Mouse (Mus musculus): ENCODE measurements around the gene Adss.

Adss gene

DNA sequence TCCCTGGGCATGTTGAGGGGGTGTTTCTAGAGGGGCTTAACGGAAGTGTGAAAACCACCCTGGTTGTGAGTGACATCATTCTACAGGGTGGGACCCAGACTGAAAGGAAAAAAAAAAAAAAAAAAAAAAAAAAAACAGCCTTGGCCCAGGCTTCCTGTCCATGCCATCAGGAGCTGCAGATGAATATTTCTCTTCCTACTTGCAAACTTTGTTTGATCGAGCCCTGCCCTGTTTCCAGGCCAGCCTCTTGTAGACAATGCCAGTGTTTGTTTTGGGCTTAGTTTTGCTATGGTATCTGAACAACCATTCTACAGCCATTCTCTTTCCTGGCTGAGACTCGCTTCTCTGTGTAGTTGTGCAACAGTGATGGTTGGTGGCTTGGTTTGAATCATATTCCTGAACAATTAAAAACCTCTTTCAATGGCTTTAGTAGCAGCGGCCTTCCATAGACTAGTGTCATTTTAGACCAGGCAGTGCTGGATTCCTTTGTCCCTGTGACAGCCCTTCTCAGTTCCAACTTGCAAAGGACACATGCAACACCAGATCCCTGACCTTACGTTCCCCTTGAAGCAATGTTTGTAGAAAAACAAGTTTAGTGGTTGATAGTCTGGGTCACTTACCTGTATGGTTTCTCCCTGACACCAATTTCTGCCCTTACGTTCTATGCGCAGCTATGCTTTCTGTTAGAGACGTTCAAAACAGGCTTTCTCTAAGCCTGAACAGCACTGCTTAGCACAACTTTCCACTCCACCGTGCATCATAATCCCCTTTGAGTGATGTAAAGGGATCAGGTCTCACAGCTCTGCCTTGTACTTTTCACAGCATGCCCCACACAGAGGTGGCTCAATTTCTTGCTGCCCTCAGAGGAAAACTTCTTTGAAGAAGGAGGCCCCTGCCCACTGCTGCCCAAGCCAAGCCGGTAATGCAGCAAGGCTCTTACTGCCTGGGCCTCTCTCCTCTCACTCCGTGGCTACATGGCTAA is 67.0 kb downstream of the Adss start, which contains the start of gene 1700016C15Rik:
Gene 1700016C15Rik, plus strand, starts transcription at position 772 of the 982 bp plus-strand sequence.
- DNase-seq (ENCODE audit: inconsistent age in 2 of 2, low spot score in 1 of 2), result no peak

DNA sequence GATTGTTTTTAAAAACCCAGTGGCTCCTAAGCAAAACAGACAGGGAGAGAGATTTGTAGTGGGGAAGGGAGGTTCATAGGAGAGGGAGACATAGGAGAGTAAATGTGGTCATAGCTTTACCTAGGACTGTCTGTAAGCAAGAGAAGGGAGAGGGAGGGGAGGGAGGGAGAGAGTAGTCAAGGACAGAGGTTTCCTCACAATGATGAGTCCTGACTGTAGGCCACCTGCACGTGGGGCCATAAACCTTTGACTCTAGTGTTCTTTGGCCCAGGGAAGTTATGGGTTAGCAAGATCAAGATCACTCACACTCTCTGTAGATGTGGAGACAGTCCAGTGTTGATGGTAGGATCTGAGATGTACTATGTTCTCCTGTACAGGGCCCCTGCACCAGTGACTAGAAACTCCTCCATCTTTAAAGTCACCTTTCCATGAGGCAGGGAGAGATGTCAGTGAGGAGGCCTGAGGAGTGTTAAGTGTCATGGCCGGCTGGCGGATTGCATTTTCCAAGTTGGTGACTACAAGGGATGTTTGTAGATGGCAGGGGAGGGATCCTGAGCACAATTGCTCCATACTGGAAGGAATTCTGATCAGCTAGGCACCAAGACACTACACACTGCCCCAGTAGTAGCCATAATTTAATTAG is 68.3 kb downstream of the Adss start:
- DNase-seq (ENCODE audit: inconsistent age in 2 of 2, low spot score in 1 of 2), result no peak

DNA sequence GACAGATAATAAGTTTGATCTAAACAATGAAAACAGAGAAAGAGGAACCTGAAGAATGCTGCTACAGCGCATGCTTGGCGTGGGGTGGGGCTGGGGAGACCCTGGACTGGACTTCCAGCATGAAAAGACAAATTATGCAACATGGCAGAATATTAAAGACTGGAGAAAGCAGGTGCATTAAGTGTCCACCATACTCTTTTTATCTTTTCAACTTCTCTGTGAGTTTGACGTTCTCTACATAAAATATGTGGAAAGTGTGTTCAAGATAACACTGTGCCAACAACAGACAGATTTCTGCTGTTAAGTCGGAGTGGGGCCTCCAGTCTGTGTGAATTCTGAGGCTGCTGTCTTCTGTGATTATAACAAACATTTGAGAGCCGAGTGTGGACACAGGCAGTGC is 69.4 kb downstream of the Adss start:
- no peak for DNase-seq (ENCODE audit: inconsistent age in 2 of 2, low spot score in 1 of 2)

DNA sequence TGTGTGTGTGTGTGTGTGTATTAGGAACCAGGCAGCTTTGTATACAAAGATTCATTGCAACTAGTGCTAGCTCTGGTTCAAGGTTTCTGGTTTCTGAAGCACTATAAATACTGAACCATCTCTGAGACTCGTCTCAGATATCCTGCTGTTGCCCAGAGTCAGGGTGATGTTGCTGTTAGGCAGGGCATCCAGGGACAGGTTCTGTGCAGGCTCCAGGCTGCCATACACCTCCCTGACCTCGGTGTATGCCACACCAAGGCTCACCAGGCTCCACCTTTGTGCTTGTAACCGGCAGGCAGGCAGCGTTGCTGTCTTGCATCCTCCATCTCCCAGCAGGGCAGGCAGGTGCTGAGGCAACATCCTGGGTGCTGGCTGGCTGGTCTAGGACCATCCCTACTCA is 72.5 kb downstream of the Adss start:
- no peak for DNase-seq (ENCODE audit: inconsistent age in 2 of 2, low spot score in 1 of 2)

DNA sequence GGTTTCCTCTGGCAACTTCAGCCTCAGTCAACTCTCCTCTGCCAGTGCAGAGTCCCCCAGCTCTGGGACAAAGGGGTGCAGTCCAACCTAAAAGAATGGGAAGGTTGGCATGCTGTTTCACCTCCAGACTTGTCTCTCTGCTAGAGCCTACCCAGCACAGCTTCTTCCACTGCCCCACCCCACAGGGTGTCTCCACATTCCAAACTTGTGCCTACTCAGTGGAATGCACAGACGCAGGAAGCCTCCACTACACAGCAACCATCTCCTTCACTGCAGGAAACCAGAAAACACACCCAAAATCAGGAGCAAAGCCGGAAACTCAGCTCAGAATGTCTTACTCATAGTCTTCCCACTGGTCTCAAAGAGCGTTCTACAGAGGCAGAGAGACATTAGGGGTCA is 77.3 kb downstream of the Adss start:
- DNase-seq (ENCODE audit: inconsistent age in 2 of 2, low spot score in 1 of 2), result no peak

DNA sequence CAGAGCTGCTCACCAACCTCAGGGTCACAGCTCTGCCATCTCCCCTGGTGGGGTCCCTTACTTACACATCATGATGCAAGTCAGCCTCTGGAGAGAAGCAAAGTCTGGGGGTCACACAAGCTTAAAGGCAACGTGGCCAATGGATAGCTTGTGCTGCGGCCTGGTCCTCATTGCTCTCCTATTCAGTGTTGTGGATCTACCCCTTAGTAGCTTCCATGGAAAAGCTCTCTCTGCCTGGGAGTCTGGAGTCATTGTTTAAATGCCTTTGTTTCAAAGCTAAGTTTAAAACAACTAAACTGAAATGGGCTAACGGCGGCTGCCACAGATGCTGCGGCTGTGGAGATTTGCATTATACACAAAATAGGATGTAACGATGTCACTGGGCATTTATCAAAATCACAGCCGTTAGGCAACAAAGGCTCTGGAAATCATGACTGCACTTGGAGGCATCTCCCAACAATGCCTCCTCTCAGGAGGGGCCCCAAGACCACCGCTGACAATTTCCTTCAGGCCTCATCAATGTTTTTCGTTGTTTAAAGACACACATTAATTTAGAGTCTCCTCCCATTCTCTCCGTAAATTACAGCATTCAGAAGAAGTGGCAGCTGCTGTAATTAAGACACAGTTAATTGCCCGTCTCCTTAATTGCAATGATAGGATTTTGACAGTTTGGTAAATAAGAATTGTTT is 77.8 kb downstream of the Adss start:
- DNase-seq (ENCODE audit: inconsistent age in 2 of 2, low spot score in 1 of 2), result no peak

DNA sequence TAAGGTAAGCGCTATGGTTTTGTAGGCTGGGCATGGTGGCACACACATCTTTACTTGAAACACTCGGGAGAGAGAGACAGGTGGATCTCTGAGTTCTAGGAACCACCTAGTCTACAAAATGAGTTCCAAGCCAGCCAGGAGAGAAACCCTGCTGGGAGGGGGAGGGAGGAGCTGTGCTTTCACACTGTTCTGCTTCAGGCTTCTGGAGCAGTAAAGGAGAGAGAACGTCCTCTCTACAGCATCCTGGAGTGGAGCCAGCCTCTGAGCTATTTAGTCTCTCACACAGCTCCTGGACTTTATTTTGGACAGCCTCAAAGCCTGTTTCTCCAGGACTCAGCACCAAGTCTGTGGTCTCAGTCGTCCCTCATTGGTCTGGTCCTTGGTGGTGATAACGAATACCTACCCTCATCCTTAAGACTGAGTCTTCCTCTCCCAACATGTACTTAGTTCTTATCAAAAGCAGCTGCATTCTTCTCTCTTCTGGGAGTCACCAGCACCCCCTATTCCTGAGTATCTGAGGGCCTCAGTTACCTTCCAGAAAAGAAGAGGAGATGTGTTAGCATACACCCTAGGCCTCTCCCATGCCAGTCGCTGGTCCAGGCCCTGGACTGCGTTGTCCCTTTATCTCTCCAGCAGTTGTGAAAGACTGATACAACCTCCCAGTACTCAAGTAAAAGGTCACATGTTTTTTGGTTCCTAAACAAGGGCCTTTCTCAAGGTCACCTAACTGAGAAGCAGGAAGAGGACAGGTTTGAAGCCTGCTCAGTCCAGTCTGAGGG is 79.1 kb downstream of the Adss start:
- DNase-seq (ENCODE audit: inconsistent age in 2 of 2, low spot score in 1 of 2), result no peak

DNA sequence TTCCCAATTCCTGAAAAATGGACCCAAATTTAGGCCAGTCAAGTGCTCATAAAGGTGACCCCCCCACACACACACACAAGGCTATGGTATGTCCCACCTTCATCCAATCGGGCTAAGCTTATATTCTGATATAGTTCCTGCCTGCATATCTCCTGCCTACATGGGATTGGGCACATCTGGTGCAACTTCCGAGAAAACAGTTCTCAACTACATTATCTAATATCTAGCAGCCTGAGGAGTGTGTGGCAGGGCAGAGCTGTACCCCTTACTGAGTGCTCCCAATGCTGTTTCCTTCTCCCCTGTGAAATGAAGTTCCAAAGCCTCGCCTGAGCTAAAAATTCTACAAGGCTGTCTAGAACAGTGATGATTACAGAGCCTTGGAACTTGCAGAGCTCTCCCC is 79.9 kb downstream of the Adss start:
- DNase-seq (ENCODE audit: inconsistent age in 2 of 2, low spot score in 1 of 2), result no peak

DNA sequence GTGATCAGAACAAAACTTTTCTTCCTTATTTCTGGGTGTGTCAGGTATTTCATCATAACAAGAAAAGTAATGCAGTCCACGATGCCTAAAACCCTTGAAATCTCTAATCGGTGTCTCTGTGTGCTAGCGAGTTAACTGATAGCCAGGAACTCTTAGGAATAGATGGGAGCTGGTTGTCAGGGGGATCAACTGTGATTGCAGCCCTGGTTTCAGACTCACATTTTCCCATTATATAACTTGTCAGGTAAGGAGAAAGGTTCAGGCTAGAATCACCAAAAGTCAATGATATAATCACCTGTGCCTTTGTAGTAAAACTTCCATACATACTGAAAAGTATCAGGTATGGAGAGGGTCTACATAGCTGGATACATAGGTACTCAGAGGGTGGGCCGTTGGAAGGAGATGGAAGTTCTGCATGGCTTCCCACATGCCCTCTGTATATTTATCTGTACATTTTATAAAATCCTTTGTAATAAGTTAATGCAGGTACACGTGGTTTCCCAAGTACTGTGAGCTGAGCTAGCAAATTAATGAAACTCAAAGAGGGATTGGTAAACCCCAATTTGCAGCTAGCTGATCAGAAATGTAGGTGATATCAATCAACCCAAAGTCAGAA is 81.8 kb downstream of the Adss start:
- no peak for DNase-seq (ENCODE audit: inconsistent age in 2 of 2, low spot score in 1 of 2)

DNA sequence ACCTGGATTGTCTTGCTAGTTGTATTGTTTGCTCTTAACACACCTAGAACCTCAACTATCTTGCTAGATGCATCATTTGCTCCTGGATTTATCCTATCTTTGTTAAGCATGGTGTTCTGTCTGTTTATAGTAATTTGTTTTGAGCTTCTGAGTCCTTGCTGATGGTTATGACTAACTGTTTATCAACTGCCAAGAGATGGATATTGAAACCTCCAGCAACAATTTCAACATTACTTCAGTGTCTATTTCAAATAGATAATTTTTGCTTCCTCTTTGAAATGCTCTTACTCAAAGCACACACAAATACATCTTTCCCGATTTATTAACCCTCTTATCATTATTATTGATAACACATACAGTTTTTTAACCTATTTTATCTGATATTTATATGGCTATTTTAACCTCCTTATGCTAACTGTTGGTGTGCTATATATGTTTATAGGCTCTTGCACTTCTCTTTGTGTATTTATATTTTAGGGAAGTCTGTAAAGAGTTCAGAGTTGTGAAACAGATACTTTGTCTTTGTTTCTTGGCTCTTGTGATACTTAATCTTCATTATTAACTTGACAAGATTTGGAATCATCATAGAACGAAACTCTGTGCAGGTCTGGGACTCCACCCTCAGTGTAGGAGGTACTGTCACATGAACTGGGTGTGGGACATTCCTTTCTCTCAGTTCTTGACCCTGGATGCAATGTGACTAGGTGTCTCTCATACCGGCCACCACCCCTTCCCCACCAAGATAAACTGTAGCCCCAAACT is 82.5 kb downstream of the Adss start:
- no peak for DNase-seq (ENCODE audit: inconsistent age in 2 of 2, low spot score in 1 of 2)
